In the genomic region with DNA sequence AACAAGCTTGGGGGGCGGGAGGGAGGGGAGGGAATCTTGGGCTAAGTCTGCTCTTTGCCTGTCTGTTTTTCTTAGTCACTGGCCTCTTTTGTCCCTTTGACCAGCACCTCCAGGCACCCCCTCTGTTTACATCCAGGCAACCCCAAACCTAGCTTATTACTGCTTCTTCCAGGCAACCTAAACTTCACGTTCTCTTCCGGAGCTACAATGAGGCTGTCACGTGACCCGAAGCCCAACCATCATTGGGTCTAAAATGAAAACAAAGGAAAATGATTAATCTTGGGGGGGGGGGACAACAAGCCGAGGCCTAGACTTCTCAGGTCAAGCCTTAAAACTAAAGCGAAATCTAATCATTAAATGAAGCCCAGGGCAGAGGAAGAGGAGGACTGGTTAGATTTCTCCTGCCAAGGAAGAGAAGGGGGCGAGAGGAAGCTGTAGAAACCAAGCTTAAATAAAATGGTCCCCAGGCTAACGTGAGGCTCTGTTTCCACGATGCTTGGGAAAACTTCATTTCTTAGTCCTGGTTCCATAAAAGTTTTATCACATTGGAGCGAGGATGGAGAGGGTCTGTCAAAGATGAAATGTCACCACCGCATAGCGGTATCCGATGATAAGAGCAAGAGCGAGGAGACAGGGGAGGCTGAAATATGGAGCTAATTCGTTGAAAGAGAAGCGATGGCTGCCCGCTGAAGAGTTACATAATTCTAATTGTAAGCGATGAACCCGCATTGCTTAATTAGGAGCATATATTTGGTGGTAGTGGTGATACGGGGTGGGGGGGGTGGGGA, we compare ENCODE assay signal across 11 mouse cellular contexts. TPM values are rescaled to one million over a fixed set of nuclear protein-coding genes. Genes with fewer than 3 reads are reported as not detected.
DNase-seq lines count a peak whose midpoint lies in the region; ATAC-seq and TF ChIP-seq lines count a peak whose summit lies in the region.
"Had no signal": no experiment of that assay in that cellular context is flagged by ENCODE, and none has a peak within 500 bp of the region (broad histone marks: within the 10 kb centered on the region; RNA-seq: fewer than 3 reads in every experiment).

No protein-coding gene starts in this region.

- ATAC-seq in midbrain, embryonic 11.5 days (ENCODE audit: low FRiP score), result no peak
- no peak for ATAC-seq in midbrain, embryonic 16.5 days
- ATAC-seq in hindbrain, postnatal 0 days, result no peak
- no peak for ATAC-seq in erythroid progenitor cell, adult 5-6 weeks (replicated peaks; ENCODE audit: low FRiP score, poor library complexity, severe bottlenecking)
- ATAC-seq: inflammation-experienced regulatory T-cells, adult 6 months had no signal

- DNase-seq in midbrain, embryonic 11.5 days (ENCODE audit: low spot score, missing footprints), result peak; percentile 94
- DNase-seq in hindbrain, postnatal 0 days (ENCODE audit: low spot score), result peak; percentile 70
- DNase-seq in limb, embryonic 10.5 days (ENCODE audit: low spot score), result peak; percentile 71
- DNase-seq in left cerebral cortex, postnatal 10 days (ENCODE audit: extremely low spot score in 1 of 2, low spot score in 2 of 2), result no peak
- no peak for DNase-seq in layer of hippocampus, adult 8-10 months (ENCODE audit: low spot score in 2 of 2)
- DNase-seq: thymus, postnatal 14 days had no signal

- H3K9me3 ChIP-seq in midbrain, embryonic 11.5 days (ENCODE audit: control insufficient read depth, low read length), result no peaks in the 10 kb centered on the region
- 0 out of 2 replicates have a peak, but pooled peaks cover 2% of the 10 kb centered on the region for H3K9me3 ChIP-seq in midbrain, embryonic 16.5 days (replicated peaks; ENCODE audit: control insufficient read depth, low read length, poor library complexity, severe bottlenecking)
- H3K9me3 ChIP-seq in hindbrain, postnatal 0 days (ENCODE audit: low read length), result no peaks in the 10 kb centered on the region
- no peaks in the 10 kb centered on the region for H3K9me3 ChIP-seq in limb, embryonic 10.5 days (replicated peaks)

- H3K4me1 ChIP-seq in midbrain, embryonic 11.5 days (ENCODE audit: control insufficient read depth, insufficient read depth, low read length), result no peaks in the 10 kb centered on the region
- peaks cover 3% of the 10 kb centered on the region for H3K4me1 ChIP-seq in midbrain, embryonic 16.5 days (ENCODE audit: control insufficient read depth, insufficient read depth, low read length)
- 0 out of 2 replicates have a peak, but pooled peaks cover 4% of the 10 kb centered on the region for H3K4me1 ChIP-seq in hindbrain, postnatal 0 days (ENCODE audit: insufficient read depth, low read length)
- peaks cover 89% of the 10 kb centered on the region for H3K4me1 ChIP-seq in limb, embryonic 10.5 days

- H3K4me3 ChIP-seq in midbrain, embryonic 11.5 days (ENCODE audit: low read depth, low read length), result no peak overlapping the region
- no peak overlapping the region for H3K4me3 ChIP-seq in midbrain, embryonic 16.5 days (ENCODE audit: low read depth, low read length)
- H3K4me3 ChIP-seq in hindbrain, postnatal 0 days (ENCODE audit: low read length), result no peak overlapping the region
- peak overlapping the region; percentile 26 for H3K4me3 ChIP-seq in limb, embryonic 10.5 days

- no peak overlapping the region for H3K4me2 ChIP-seq in midbrain, embryonic 11.5 days
- H3K4me2 ChIP-seq in midbrain, embryonic 16.5 days (ENCODE audit: low read length), result no peak overlapping the region
- H3K4me2 ChIP-seq in hindbrain, postnatal 0 days (ENCODE audit: low read depth, low read length), result peak overlapping the region; percentile 24

- peaks cover 97% of the 10 kb centered on the region for H3K27me3 ChIP-seq in midbrain, embryonic 11.5 days (ENCODE audit: control insufficient read depth, insufficient read depth, low read length)
- H3K27me3 ChIP-seq in midbrain, embryonic 16.5 days (ENCODE audit: control insufficient read depth, insufficient read depth, low read depth, low read length), result peaks cover 87% of the 10 kb centered on the region
- H3K27me3 ChIP-seq in hindbrain, postnatal 0 days (ENCODE audit: insufficient read depth, low read length), result peaks cover 67% of the 10 kb centered on the region
- H3K27me3 ChIP-seq in limb, embryonic 10.5 days (ENCODE audit: low read depth, poor library complexity, severe bottlenecking), result peaks cover 92% of the 10 kb centered on the region

- intact Hi-C loops in left cerebral cortex, postnatal 10 days (cut with DNase I), result no loop called here

- H3K9ac ChIP-seq in midbrain, embryonic 11.5 days (ENCODE audit: low read length), result no peak overlapping the region
- no peak overlapping the region for H3K9ac ChIP-seq in midbrain, embryonic 16.5 days (ENCODE audit: low read depth, low read length)
- H3K9ac ChIP-seq in hindbrain, postnatal 0 days (replicated peaks; ENCODE audit: low read length), result 0 out of 2 replicates have a peak overlapping the region, but pooled peaks have one; percentile 28

- H3K27ac ChIP-seq in midbrain, embryonic 11.5 days (ENCODE audit: low read depth, low read length), result no peak overlapping the region
- no peak overlapping the region for H3K27ac ChIP-seq in midbrain, embryonic 16.5 days (ENCODE audit: low read length)
- peak overlapping the region; percentile 91 for H3K27ac ChIP-seq in hindbrain, postnatal 0 days
- H3K27ac ChIP-seq in limb, embryonic 10.5 days, result peak overlapping the region; percentile 78

- no peaks in the 10 kb centered on the region for H3K36me3 ChIP-seq in midbrain, embryonic 11.5 days (ENCODE audit: control insufficient read depth, insufficient read depth, low read length)
- no peaks in the 10 kb centered on the region for H3K36me3 ChIP-seq in midbrain, embryonic 16.5 days (ENCODE audit: control insufficient read depth, insufficient read depth, low read length)
- H3K36me3 ChIP-seq in hindbrain, postnatal 0 days (ENCODE audit: insufficient read depth, low read length), result no peaks in the 10 kb centered on the region
- peaks cover 15% of the 10 kb centered on the region; the same call in 1 of the 2 replicates for H3K36me3 ChIP-seq in limb, embryonic 10.5 days

- no peak for TF ChIP-seq CTCF in hindbrain, postnatal 0 days (IDR thresholded peaks at IDR 0.05; ENCODE audit: low read depth)

- 4% methylated on average over 21 of the region's 21 CpGs for WGBS in midbrain, embryonic 11.5 days
- whole genome bisulfite sequencing in midbrain, embryonic 16.5 days, result 3% methylated on average over 21 of the region's 21 CpGs
- WGBS in hindbrain, postnatal 0 days, result 6% methylated on average over 21 of the region's 21 CpGs
- 3% methylated on average over 21 of the region's 21 CpGs for WGBS in limb, embryonic 10.5 days

RNA-seq across cellular contexts. Expression of gene Hoxb2, which starts 2.0 kb away (rescaled TPM):
- not detected in 2 replicates for polyA plus RNA-seq in midbrain, embryonic 11.5 days (2014; fragmentation: Nextera tagmentation; extraction: Ambion mirVana)
- polyA plus RNA-seq in midbrain, embryonic 16.5 days (2015; fragmentation: Nextera tagmentation; extraction: Ambion mirVana), result 0.11 and 0.21 TPM in 2 replicates
- 35.4 and 36.4 TPM in 2 replicates for total RNA-seq in hindbrain, postnatal 0 days (2014; rRNA removed)
- polyA plus RNA-seq in hindbrain, postnatal 0 days (2015; fragmentation: Nextera tagmentation; extraction: Ambion mirVana), result 11.6 and 13.1 TPM in 2 replicates
- polyA plus RNA-seq in limb, embryonic 10.5 days (2016; fragmentation: Nextera tagmentation; extraction: Ambion mirVana), result 11.3 and 13.5 TPM in 2 replicates
- total RNA-seq in left cerebral cortex, postnatal 10 days (2021), result not detected
- total RNA-seq in layer of hippocampus, adult 8-10 months (2022), result not detected
- not detected in 2 replicates for total RNA-seq in erythroid progenitor cell, adult 5-6 weeks (2015; ENCODE audit: low replicate concordance)
- total RNA-seq in erythroid progenitor cell, adult 5-6 weeks (2017; ENCODE audit: low replicate concordance), result 1.0 TPM in 1 of 2 replicates, not detected in the other
- polyA plus RNA-seq: forebrain, embryonic 11.5 days; inflammation-experienced regulatory T-cells, adult 6 months had no signal

RNA-seq across cellular contexts. Expression of gene Hoxb1, which starts 17.2 kb away (rescaled TPM):
- polyA plus RNA-seq in midbrain, embryonic 11.5 days (2014; fragmentation: Nextera tagmentation; extraction: Ambion mirVana), result not detected in 2 replicates
- polyA plus RNA-seq in midbrain, embryonic 16.5 days (2015; fragmentation: Nextera tagmentation; extraction: Ambion mirVana), result not detected in 2 replicates
- total RNA-seq in hindbrain, postnatal 0 days (2014; rRNA removed), result 0.21 TPM in 1 of 2 replicates, not detected in the other
- polyA plus RNA-seq in hindbrain, postnatal 0 days (2015; fragmentation: Nextera tagmentation; extraction: Ambion mirVana), result 0.08 and 0.24 TPM in 2 replicates
- 0.78 and 0.83 TPM in 2 replicates for polyA plus RNA-seq in limb, embryonic 10.5 days (2016; fragmentation: Nextera tagmentation; extraction: Ambion mirVana)
- not detected for total RNA-seq in left cerebral cortex, postnatal 10 days (2021)
- total RNA-seq in layer of hippocampus, adult 8-10 months (2022), result not detected
- not detected in 2 replicates for total RNA-seq in erythroid progenitor cell, adult 5-6 weeks (2015; ENCODE audit: low replicate concordance)
- not detected in 2 replicates for total RNA-seq in erythroid progenitor cell, adult 5-6 weeks (2017; ENCODE audit: low replicate concordance)
- total RNA-seq: megakaryocyte progenitor cell, adult 5-6 weeks had no signal
- polyA plus RNA-seq: forebrain, embryonic 11.5 days; inflammation-experienced regulatory T-cells, adult 6 months had no signal

RNA-seq across cellular contexts. Expression of gene Hoxb3, which starts 25.2 kb away (rescaled TPM):
- polyA plus RNA-seq in midbrain, embryonic 11.5 days (2014; fragmentation: Nextera tagmentation; extraction: Ambion mirVana), result not detected in 2 replicates
- polyA plus RNA-seq in midbrain, embryonic 16.5 days (2015; fragmentation: Nextera tagmentation; extraction: Ambion mirVana), result not detected in 2 replicates
- 42.1 and 42.2 TPM in 2 replicates for total RNA-seq in hindbrain, postnatal 0 days (2014; rRNA removed)
- 6.6 and 8.1 TPM in 2 replicates for polyA plus RNA-seq in hindbrain, postnatal 0 days (2015; fragmentation: Nextera tagmentation; extraction: Ambion mirVana)
- polyA plus RNA-seq in limb, embryonic 10.5 days (2016; fragmentation: Nextera tagmentation; extraction: Ambion mirVana), result 0.76 and 1.0 TPM in 2 replicates
- total RNA-seq in left cerebral cortex, postnatal 10 days (2021), result not detected
- total RNA-seq in layer of hippocampus, adult 8-10 months (2022), result not detected
- not detected in 2 replicates for total RNA-seq in erythroid progenitor cell, adult 5-6 weeks (2015; ENCODE audit: low replicate concordance)
- not detected in 2 replicates for total RNA-seq in erythroid progenitor cell, adult 5-6 weeks (2017; ENCODE audit: low replicate concordance)
- polyA plus RNA-seq: forebrain, embryonic 11.5 days had no signal

RNA-seq across cellular contexts. Expression of gene Hoxb4, which starts 30.3 kb away (rescaled TPM):
- polyA plus RNA-seq in midbrain, embryonic 11.5 days (2014; fragmentation: Nextera tagmentation; extraction: Ambion mirVana), result not detected in 2 replicates
- polyA plus RNA-seq in midbrain, embryonic 16.5 days (2015; fragmentation: Nextera tagmentation; extraction: Ambion mirVana), result not detected in 2 replicates
- 4.2 and 8.6 TPM in 2 replicates for total RNA-seq in hindbrain, postnatal 0 days (2014; rRNA removed)
- 2.4 and 3.3 TPM in 2 replicates for polyA plus RNA-seq in hindbrain, postnatal 0 days (2015; fragmentation: Nextera tagmentation; extraction: Ambion mirVana)
- polyA plus RNA-seq in limb, embryonic 10.5 days (2016; fragmentation: Nextera tagmentation; extraction: Ambion mirVana), result 0.89 and 1.2 TPM in 2 replicates
- total RNA-seq in left cerebral cortex, postnatal 10 days (2021), result not detected
- under 1 TPM in 1 of 4 experiments, not detected in 3; 0.13 TPM for total RNA-seq in layer of hippocampus, adult 8-10 months (2022)
- 1.3 TPM in 1 of 2 replicates, not detected in the other for total RNA-seq in erythroid progenitor cell, adult 5-6 weeks (2015; ENCODE audit: low replicate concordance)
- total RNA-seq in erythroid progenitor cell, adult 5-6 weeks (2017; ENCODE audit: low replicate concordance), result not detected in 2 replicates
- polyA plus RNA-seq: forebrain, embryonic 11.5 days had no signal

RNA-seq across cellular contexts. Expression of gene Hoxb5, which starts 45.2 kb away (rescaled TPM):
- not detected in 2 replicates for polyA plus RNA-seq in midbrain, embryonic 11.5 days (2014; fragmentation: Nextera tagmentation; extraction: Ambion mirVana)
- polyA plus RNA-seq in midbrain, embryonic 16.5 days (2015; fragmentation: Nextera tagmentation; extraction: Ambion mirVana), result 0.14 TPM in 1 of 2 replicates, not detected in the other
- 16.5 and 24.3 TPM in 2 replicates for total RNA-seq in hindbrain, postnatal 0 days (2014; rRNA removed)
- polyA plus RNA-seq in hindbrain, postnatal 0 days (2015; fragmentation: Nextera tagmentation; extraction: Ambion mirVana), result 109 and 113 TPM in 2 replicates
- 5.5 and 5.9 TPM in 2 replicates for polyA plus RNA-seq in limb, embryonic 10.5 days (2016; fragmentation: Nextera tagmentation; extraction: Ambion mirVana)
- total RNA-seq in left cerebral cortex, postnatal 10 days (2021), result not detected
- not detected for total RNA-seq in layer of hippocampus, adult 8-10 months (2022)
- not detected in 2 replicates for total RNA-seq in erythroid progenitor cell, adult 5-6 weeks (2015; ENCODE audit: low replicate concordance)
- not detected in 2 replicates for total RNA-seq in erythroid progenitor cell, adult 5-6 weeks (2017; ENCODE audit: low replicate concordance)
- polyA plus RNA-seq: forebrain, embryonic 11.5 days; inflammation-experienced regulatory T-cells, adult 6 months had no signal

Comparison
In these comparisons a context has a peak if more than half of its experiments do, and no peak if none do; other contexts are left out.
1. DNase-seq: peak in midbrain, embryonic 11.5 days (single experiment), hindbrain, postnatal 0 days (single experiment) and limb, embryonic 10.5 days (single experiment); none in left cerebral cortex, postnatal 10 days (0 of 2) and layer of hippocampus, adult 8-10 months (0 of 2).
2. H3K27ac ChIP-seq: peak in hindbrain, postnatal 0 days (single experiment) and limb, embryonic 10.5 days (single experiment); none in midbrain, embryonic 11.5 days (single experiment) and midbrain, embryonic 16.5 days (single experiment).
3. RNA of gene Hoxb2, which starts 2.0 kb away (total RNA-seq): 35.4 to 36.4 TPM in hindbrain, postnatal 0 days; not detected in left cerebral cortex, postnatal 10 days, not detected in layer of hippocampus, adult 8-10 months and 1.0 TPM in erythroid progenitor cell, adult 5-6 weeks; every median in the first group is over 10 times any median in the second.
4. RNA of gene Hoxb3, which starts 25.2 kb away (total RNA-seq): 42.1 to 42.2 TPM in hindbrain, postnatal 0 days; not detected in left cerebral cortex, postnatal 10 days, not detected in layer of hippocampus, adult 8-10 months and not detected in erythroid progenitor cell, adult 5-6 weeks; every median in the first group is over 10 times any median in the second.